Mouse (Mus musculus): ENCODE measurements around the gene Slc35b4. TPM values are rescaled to one million over a fixed set of nuclear protein-coding genes. Genes with fewer than 3 reads are reported as not detected.

Gene Slc35b4
- polyA plus RNA-seq, 2 experiments, result 8.4 to 17.0 TPM

- Histone ChIP-seq H3K36me3 (replicated peaks; ENCODE audit: control insufficient read depth, insufficient read depth, low read depth) (peaks cover 18% of the 10 kb centered on the region), H3K4me3 (ENCODE audit: insufficient read depth in 1 of 2, low read depth in 2 of 2, low read length in 2 of 2) (no peak overlapping the region), H3K27ac (peak overlapping the region; percentile 82), H3K9me3 (ENCODE audit: control insufficient read depth, low read length) (no peaks in the 10 kb centered on the region), H3K4me2 (ENCODE audit: low read depth) (peak overlapping the region; percentile 61), H3K4me1 (replicated peaks; ENCODE audit: control insufficient read depth in 2 of 2, insufficient read depth in 2 of 2, low read length in 1 of 2) (peaks cover 44 to 52% of the 10 kb centered on the region in 2 experiments), H3K9ac (replicated peaks) (peak overlapping the region; percentile 57), H3K27me3 (ENCODE audit: control insufficient read depth, insufficient read depth, low read length) (no peaks in the 10 kb centered on the region)
- peak in 2 of 3 experiments; percentile 38 to 46 for DNase-seq (ENCODE audit: low read depth in 3 of 3, low spot score in 3 of 3)
- TF ChIP-seq CTCF (IDR thresholded peaks at IDR 0.05; ENCODE audit: low read depth) (no peak), EP300 (IDR thresholded peaks at IDR 0.05; ENCODE audit: low read depth) (no peak; the same call in 1 of the 2 replicates)
- WGBS (ENCODE audit: insufficient replicate concordance), result 14% methylated on average over 5 of the region's 5 CpGs
- peak; percentile 10; the same call in 1 of the 2 replicates for ATAC-seq (ENCODE audit: insufficient read depth)
Measured at GRCm38 (mm10) chr6:34156057-34156456, 20.9 kb downstream of the Slc35b4 start.

- peak overlapping the region; percentile 61 for H3K4me2 ChIP-seq (ENCODE audit: low read depth)
- 28% methylated on average over 15 of the region's 15 CpGs for WGBS (ENCODE audit: insufficient replicate concordance)
- DNase-seq (ENCODE audit: low read depth in 3 of 3, low spot score in 3 of 3), result peak in 1 of 3 experiments; percentile 55
Measured at GRCm38 (mm10) chr6:34155137-34155804, 21.6 kb downstream of the Slc35b4 start.

GRCm38 (mm10) chr6:34154202-34154601, 22.7 kb downstream of the Slc35b4 start:
- Histone ChIP-seq H3K36me3 (replicated peaks; ENCODE audit: control insufficient read depth, insufficient read depth, low read depth) (peaks cover 12% of the 10 kb centered on the region), H3K9ac (replicated peaks) (no peak overlapping the region), H3K4me2 (ENCODE audit: low read depth) (no peak overlapping the region), H3K9me3 (ENCODE audit: control insufficient read depth, low read length) (no peaks in the 10 kb centered on the region), H3K4me3 (ENCODE audit: insufficient read depth in 1 of 2, low read depth in 2 of 2, low read length in 2 of 2) (no peak overlapping the region), H3K27ac (no peak overlapping the region), H3K4me1 (replicated peaks; ENCODE audit: control insufficient read depth in 2 of 2, insufficient read depth in 2 of 2, low read length in 1 of 2) (peaks cover 44 to 52% of the 10 kb centered on the region in 2 experiments), H3K27me3 (ENCODE audit: control insufficient read depth, insufficient read depth, low read length) (no peaks in the 10 kb centered on the region)
- 62% methylated on average over 3 of the region's 3 CpGs for WGBS (ENCODE audit: insufficient replicate concordance)
- DNase-seq (ENCODE audit: low read depth in 3 of 3, low spot score in 3 of 3), result no peak
- TF ChIP-seq CTCF (IDR thresholded peaks at IDR 0.05; ENCODE audit: low read depth) (no peak), EP300 (IDR thresholded peaks at IDR 0.05; ENCODE audit: low read depth) (no peak)
- ATAC-seq (ENCODE audit: insufficient read depth), result no peak

More at GRCm38 (mm10) chr6:34155137-34155804, 21.6 kb downstream of the Slc35b4 start:
- Histone ChIP-seq H3K27me3 (ENCODE audit: control insufficient read depth, insufficient read depth, low read length) (no peaks in the 10 kb centered on the region), H3K4me1 (replicated peaks; ENCODE audit: control insufficient read depth in 2 of 2, insufficient read depth in 2 of 2, low read length in 1 of 2) (peaks cover 44 to 52% of the 10 kb centered on the region in 2 experiments), H3K9ac (replicated peaks) (peak overlapping the region; percentile 57), H3K4me3 (ENCODE audit: insufficient read depth in 1 of 2, low read depth in 2 of 2, low read length in 2 of 2) (no peak overlapping the region), H3K36me3 (replicated peaks; ENCODE audit: control insufficient read depth, insufficient read depth, low read depth) (peaks cover 12% of the 10 kb centered on the region), H3K27ac (peak overlapping the region; percentile 82), H3K9me3 (ENCODE audit: control insufficient read depth, low read length) (no peaks in the 10 kb centered on the region)
- ATAC-seq (ENCODE audit: insufficient read depth), result peak; percentile 66
- no peak; the same call in 1 of the 2 replicates for TF ChIP-seq EP300 (IDR thresholded peaks at IDR 0.05; ENCODE audit: low read depth)
- TF ChIP-seq CTCF (IDR thresholded peaks at IDR 0.05; ENCODE audit: low read depth), result no peak

- WGBS (ENCODE audit: insufficient replicate concordance), result 75% methylated on average over 18 of the region's 18 CpGs
- Histone ChIP-seq H3K27ac (no peak overlapping the region), H3K9me3 (ENCODE audit: control insufficient read depth, low read length) (no peaks in the 10 kb centered on the region), H3K27me3 (ENCODE audit: control insufficient read depth, insufficient read depth, low read length) (no peaks in the 10 kb centered on the region), H3K4me2 (ENCODE audit: low read depth) (no peak overlapping the region), H3K4me1 (replicated peaks; ENCODE audit: control insufficient read depth in 2 of 2, insufficient read depth in 2 of 2, low read length in 1 of 2) (peaks cover 43 to 48% of the 10 kb centered on the region in 2 experiments), H3K36me3 (replicated peaks; ENCODE audit: control insufficient read depth, insufficient read depth, low read depth) (peaks cover 11% of the 10 kb centered on the region), H3K4me3 (ENCODE audit: insufficient read depth in 1 of 2, low read depth in 2 of 2, low read length in 2 of 2) (no peak overlapping the region), H3K9ac (replicated peaks) (no peak overlapping the region)
- DNase-seq (ENCODE audit: low read depth in 3 of 3, low spot score in 3 of 3) (no peak), ATAC-seq (ENCODE audit: insufficient read depth) (no peak)
- TF ChIP-seq CTCF (IDR thresholded peaks at IDR 0.05; ENCODE audit: low read depth) (no peak), EP300 (IDR thresholded peaks at IDR 0.05; ENCODE audit: low read depth) (no peak)
Measured at GRCm38 (mm10) chr6:34153069-34154052, 23.6 kb downstream of the Slc35b4 start.

Data from liver, embryonic 14.5 days (tissue).